In genomic region chr9:45030341-45030740, GRCm38 (mm10) we compare ENCODE assay signal across 1 mouse cellular context.
TF ChIP-seq lines count a peak whose summit lies in the region.

No protein-coding gene starts in this region.

TF ChIP-seq in CH12.LX, 34 proteins besides CTCF, POLR2A, EP300 and RAD21:
- TF ChIP-seq ZNF384 (IDR thresholded peaks at IDR 0.05; ENCODE audit: low read depth, low read length) (no peak), IRF4 (IDR thresholded peaks at IDR 0.05; ENCODE audit: low read depth, low read length) (0 out of 2 replicates have a peak, but pooled peaks have one; percentile 35), TCF12 (IDR thresholded peaks at IDR 0.05; ENCODE audit: low read depth, low read length) (0 out of 2 replicates have a peak, but pooled peaks have one; percentile 10)
